Mouse (Mus musculus): ENCODE data around the gene Brap.

DNA sequence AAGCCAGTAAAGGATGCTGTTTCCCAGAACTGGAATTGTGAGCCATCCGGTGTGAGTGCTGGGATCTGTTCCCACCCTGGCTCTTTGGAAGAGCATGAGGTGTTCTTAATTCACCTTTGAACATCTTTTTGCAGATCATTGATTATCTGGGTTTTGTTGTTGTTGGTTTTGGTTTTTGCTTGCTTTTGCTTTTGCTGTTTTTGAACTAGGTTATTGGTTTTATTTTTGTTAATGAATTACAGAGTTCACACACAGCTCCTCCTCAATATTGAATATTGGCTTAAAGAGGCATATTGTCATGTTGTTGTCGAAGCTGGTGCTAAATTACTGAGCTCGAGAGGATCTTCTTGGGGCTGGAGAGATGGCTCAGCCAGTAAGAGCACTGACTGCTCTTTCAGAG lies 76.3 kb downstream of the Brap start:
- TF ChIP-seq CTCF (IDR thresholded peaks at IDR 0.05; ENCODE audit: low read depth, low read length) (no peak), EP300 (IDR thresholded peaks at IDR 0.05; ENCODE audit: insufficient read depth, low read depth, low read length) (no peak), POLR2A (IDR thresholded peaks at IDR 0.05; ENCODE audit: insufficient read depth, low read length) (no peak)
